Mouse (Mus musculus) macrophage (primary cell): ENCODE data around the gene Tef. TPM values are rescaled to one million over a fixed set of nuclear protein-coding genes. Genes with fewer than 3 reads are reported as not detected.
A peak's percentile ranks its signal among the peaks of the same experiment; 100 is the strongest.

Experiments used
- H3K27ac ChIP-seq: fragments of 350-480 bp; formaldehyde crosslinking; 2 replicates; pipeline ENCODE4 v1.9.0; 2021
- H3K36me3 ChIP-seq: fragments of 350-480 bp; formaldehyde crosslinking; 2 replicates; pipeline ENCODE4 v1.9.0; 2021; ENCODE audit errors: inconsistent target
- H3K4me3 ChIP-seq: fragments of 350-480 bp; formaldehyde crosslinking; 2 replicates; pipeline ENCODE4 v1.9.0; 2021; ENCODE audit errors: inconsistent target
- H3K79me2 ChIP-seq: fragments of 350-480 bp; formaldehyde crosslinking; 2 replicates; pipeline ENCODE4 v1.9.0; 2021; ENCODE audit errors: inconsistent target
- WGBS: methylation state at CpG from one replicate; pipeline ENCODE4 v1.1.7; 2026; ENCODE audit warnings: inconsistent platforms; ENCODE audit not compliant: missing documents; 5-methylcytosine and 5-hydroxymethylcytosine counted together
- polyA plus RNA-seq: library from polyadenylated mRNA; stranded (reverse); fragments of 250-400 nt; gene quantifications from 3 replicates; pipeline ENCODE4 v1.2.4, GENCODE M21; 2018; ENCODE audit warnings: inconsistent platforms

Gene Tef
- polyA plus RNA-seq, 1 experiment from 2014 or later, result 23.6 TPM

- WGBS, result 78% methylated on average over 7 of the region's 7 CpGs
- Histone ChIP-seq H3K27ac (no peak overlapping the region), H3K4me3 (no peak overlapping the region), H3K79me2 (no peaks in the 10 kb centered on the region), H3K36me3 (peaks cover 29% of the 10 kb centered on the region)
Measured at GRCm38 (mm10) chr15:81828426-81829207, 26.4 kb downstream of the Tef start.

GRCm38 (mm10) chr15:81829208-81829580, 27.0 kb downstream of the Tef start:
- Histone ChIP-seq H3K36me3 (peaks cover 23% of the 10 kb centered on the region), H3K79me2 (no peaks in the 10 kb centered on the region), H3K4me3 (no peak overlapping the region), H3K27ac (no peak overlapping the region)
- WGBS, result 86% methylated on average over 2 of the region's 2 CpGs

- H3K36me3 ChIP-seq, result peaks cover 10% of the 10 kb centered on the region; the same call in 1 of the 2 replicates
Measured at GRCm38 (mm10) chr15:81830530-81830929, 28.3 kb downstream of the Tef start.

GRCm38 (mm10) chr15:81831136-81831825, 29.1 kb downstream of the Tef start:
- Histone ChIP-seq H3K36me3 (peaks cover 4% of the 10 kb centered on the region; the same call in 1 of the 2 replicates), H3K27ac (no peak overlapping the region), H3K4me3 (no peak overlapping the region), H3K79me2 (no peaks in the 10 kb centered on the region)
- 21% methylated on average over 24 of the region's 24 CpGs for WGBS

More at GRCm38 (mm10) chr15:81830530-81830929, 28.3 kb downstream of the Tef start:
- Histone ChIP-seq H3K4me3 (no peak overlapping the region), H3K79me2 (no peaks in the 10 kb centered on the region), H3K27ac (no peak overlapping the region)
- 93% methylated on average over 4 of the region's 4 CpGs for WGBS

- Histone ChIP-seq H3K79me2 (no peaks in the 10 kb centered on the region), H3K36me3 (no peaks in the 10 kb centered on the region), H3K4me3 (no peak overlapping the region), H3K27ac (no peak overlapping the region)
- WGBS, result 65% methylated on average over 3 of the region's 3 CpGs
Measured at GRCm38 (mm10) chr15:81832219-81832618, 30.0 kb downstream of the Tef start.

GRCm38 (mm10) chr15:81833481-81833880, 31.3 kb downstream of the Tef start:
- 95% methylated on average over 4 of the region's 4 CpGs for WGBS
- Histone ChIP-seq H3K4me3 (no peak overlapping the region), H3K27ac (no peak overlapping the region), H3K79me2 (no peaks in the 10 kb centered on the region), H3K36me3 (no peaks in the 10 kb centered on the region)

- Histone ChIP-seq H3K27ac (no peak overlapping the region), H3K36me3 (no peaks in the 10 kb centered on the region), H3K4me3 (no peak overlapping the region), H3K79me2 (no peaks in the 10 kb centered on the region)
- 90% methylated on average over 3 of the region's 3 CpGs for WGBS
Measured at GRCm38 (mm10) chr15:81834171-81834841, 32.1 kb downstream of the Tef start.

GRCm38 (mm10) chr15:81835007-81835880, 33.0 kb downstream of the Tef start:
- WGBS, result 86% methylated on average over 10 of the region's 10 CpGs
- no peaks in the 10 kb centered on the region for H3K79me2 ChIP-seq

GRCm38 (mm10) chr15:81836124-81836821, 34.1 kb downstream of the Tef start:
- Histone ChIP-seq H3K79me2 (no peaks in the 10 kb centered on the region), H3K4me3 (peak overlapping the region; percentile 33), H3K36me3 (no peaks in the 10 kb centered on the region), H3K27ac (peak overlapping the region; percentile 55)
- WGBS, result 2% methylated on average over 33 of the region's 33 CpGs

More at GRCm38 (mm10) chr15:81835007-81835880, 33.0 kb downstream of the Tef start:
- Histone ChIP-seq H3K4me3 (no peak overlapping the region), H3K36me3 (no peaks in the 10 kb centered on the region), H3K27ac (no peak overlapping the region)

- Histone ChIP-seq H3K4me3 (no peak overlapping the region), H3K27ac (0 out of 2 replicates have a peak overlapping the region, but pooled peaks have one; percentile 55), H3K79me2 (no peaks in the 10 kb centered on the region), H3K36me3 (no peaks in the 10 kb centered on the region)
- WGBS, result 64% methylated on average over 7 of the region's 7 CpGs
Measured at GRCm38 (mm10) chr15:81836966-81837920, 35.0 kb downstream of the Tef start.

GRCm38 (mm10) chr15:81838554-81839235, 36.5 kb downstream of the Tef start:
- H3K79me2 ChIP-seq, result no peaks in the 10 kb centered on the region
- WGBS, result 32% methylated on average over 11 of the region's 14 CpGs
- H3K27ac ChIP-seq, result no peak overlapping the region
- no peaks in the 10 kb centered on the region for H3K36me3 ChIP-seq
- no peak overlapping the region for H3K4me3 ChIP-seq

GRCm38 (mm10) chr15:81839634-81840033, 37.4 kb downstream of the Tef start:
- WGBS, result 70% methylated on average over 5 of the region's 5 CpGs
- Histone ChIP-seq H3K36me3 (no peaks in the 10 kb centered on the region), H3K79me2 (no peaks in the 10 kb centered on the region), H3K27ac (no peak overlapping the region), H3K4me3 (no peak overlapping the region)
